Mouse (Mus musculus): ENCODE results near the gene Cabp2. TPM values are rescaled to one million over a fixed set of nuclear protein-coding genes. Genes with fewer than 3 reads are reported as not detected.

Gene Cabp2
- polyA plus RNA-seq, 1 experiment from 2014 or later = 0.25 TPM

GRCm38 (mm10) chr19:4099056-4099455 is 17.7 kb downstream of the Cabp2 start:
- no peak for ATAC-seq (ENCODE audit: low read depth)

DNA sequence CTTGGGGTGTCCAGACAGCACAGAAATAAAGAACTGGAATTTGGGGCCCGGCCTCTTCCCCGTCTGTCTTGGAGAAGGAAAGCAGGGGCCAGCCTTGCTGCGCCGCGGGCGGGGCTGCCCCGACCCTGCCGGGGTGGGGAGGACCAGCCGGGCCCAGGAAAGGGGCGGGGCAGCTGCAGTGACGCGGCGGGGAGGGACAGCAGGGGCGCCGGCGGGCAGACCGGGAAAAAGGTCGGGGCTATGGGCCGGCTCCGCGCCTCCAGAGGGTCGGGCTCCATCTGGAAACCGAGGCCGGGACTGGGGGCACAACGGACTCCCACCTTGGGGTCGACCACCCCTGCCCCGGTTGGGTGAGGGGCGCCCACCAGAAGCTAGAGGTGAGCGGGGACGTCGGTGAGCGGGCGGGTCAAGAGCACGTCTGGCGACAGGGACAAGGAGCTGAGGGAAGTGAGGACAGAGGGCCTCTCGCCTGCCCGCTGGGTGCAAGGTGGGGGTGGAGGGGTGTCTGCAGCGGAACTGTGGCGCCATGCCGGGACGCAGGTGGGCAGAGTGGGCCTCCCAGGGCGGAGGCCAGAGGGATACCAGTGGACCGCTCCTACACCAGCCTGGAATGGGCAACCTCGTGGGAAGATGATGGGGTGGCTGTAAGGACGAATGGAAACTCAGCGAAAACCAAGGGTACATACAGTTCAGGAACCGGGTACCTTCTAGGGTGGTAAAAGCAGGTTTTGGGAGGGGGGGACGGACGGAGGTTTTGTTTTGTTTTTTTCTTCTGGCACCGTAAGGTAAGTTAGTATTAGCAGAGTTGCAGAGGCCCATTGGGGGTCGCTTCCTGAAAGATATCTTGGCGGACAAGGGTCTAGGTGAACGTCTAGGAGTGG is 18.7 kb downstream of the Cabp2 start, which contains the start of gene Pitpnm1:
Gene Pitpnm1, plus strand, starts transcription at position 162 of the 881 bp plus-strand sequence.
- peaks cover 46% of the 10 kb centered on the region for H3K4me1 ChIP-seq (ENCODE audit: control insufficient read depth, low read depth, low read length)
- H3K4me3 ChIP-seq (ENCODE audit: low read depth, low read length) = peak within 1 kb of the TSS; percentile 86
- H3K27ac ChIP-seq (ENCODE audit: low read length) = peak within 1 kb of the TSS; percentile 83
- H3K4me2 ChIP-seq (ENCODE audit: low read depth, low read length) = peak within 1 kb of the TSS; percentile 99
- WGBS (ENCODE audit: insufficient replicate concordance) = 1% methylated on average over 53 of the region's 53 CpGs
- H3K9me3 ChIP-seq (replicated peaks; ENCODE audit: control insufficient read depth, low read length) = no peaks in the 10 kb centered on the region
- H3K9ac ChIP-seq (ENCODE audit: low read depth, low read length) = peak within 1 kb of the TSS; percentile 65
- peaks cover 24% of the 10 kb centered on the region for H3K27me3 ChIP-seq (ENCODE audit: control insufficient read depth, insufficient read depth, low read depth, low read length)
- H3K36me3 ChIP-seq (ENCODE audit: control insufficient read depth, insufficient read depth) = no peaks in the 10 kb centered on the region
- ATAC-seq (ENCODE audit: low read depth) = no peak

More at GRCm38 (mm10) chr19:4099056-4099455, 17.7 kb downstream of the Cabp2 start:
- Histone ChIP-seq H3K27me3 (ENCODE audit: control insufficient read depth, insufficient read depth, low read depth, low read length) (peaks cover 24% of the 10 kb centered on the region), H3K36me3 (ENCODE audit: control insufficient read depth, insufficient read depth) (no peaks in the 10 kb centered on the region), H3K4me3 (ENCODE audit: low read depth, low read length) (peak overlapping the region; percentile 86), H3K4me2 (ENCODE audit: low read depth, low read length) (peak overlapping the region; percentile 99), H3K4me1 (ENCODE audit: control insufficient read depth, low read depth, low read length) (peaks cover 46% of the 10 kb centered on the region), H3K27ac (ENCODE audit: low read length) (peak overlapping the region; percentile 83), H3K9me3 (replicated peaks; ENCODE audit: control insufficient read depth, low read length) (no peaks in the 10 kb centered on the region), H3K9ac (ENCODE audit: low read depth, low read length) (peak overlapping the region; percentile 65)
- WGBS (ENCODE audit: insufficient replicate concordance) = 5% methylated on average over 9 of the region's 9 CpGs

DNA sequence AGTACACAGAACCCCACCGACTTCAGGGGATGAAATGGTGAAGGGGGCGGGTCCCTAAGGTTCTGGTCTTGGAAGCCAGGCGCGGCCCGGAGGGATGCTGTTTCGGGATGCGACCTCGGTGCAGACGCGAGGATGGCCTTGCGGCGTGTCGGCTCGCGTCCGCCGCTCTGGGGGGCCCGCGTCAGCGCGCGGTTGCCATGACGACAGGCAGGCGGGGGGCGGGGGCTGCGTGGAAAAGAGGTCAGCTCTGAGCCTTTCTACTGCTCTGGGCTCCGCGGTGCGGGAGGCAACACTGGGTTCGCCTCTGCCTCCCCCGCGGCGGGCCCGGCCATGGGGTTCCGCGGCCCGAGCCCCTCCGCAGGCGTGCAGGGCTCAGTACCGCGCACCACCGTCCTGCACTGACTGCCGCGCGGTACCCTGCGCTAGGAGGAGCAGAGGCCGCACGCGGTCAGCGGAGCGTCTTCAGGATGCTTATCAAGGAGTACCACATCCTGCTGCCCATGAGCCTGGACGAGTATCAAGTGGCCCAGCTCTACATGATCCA is 19.4 kb downstream of the Cabp2 start:
- H3K9ac ChIP-seq (ENCODE audit: low read depth, low read length) = peak overlapping the region; percentile 65
- peak overlapping the region; percentile 99 for H3K4me2 ChIP-seq (ENCODE audit: low read depth, low read length)
- ATAC-seq (ENCODE audit: low read depth) = no peak
- no peaks in the 10 kb centered on the region for H3K36me3 ChIP-seq (ENCODE audit: control insufficient read depth, insufficient read depth)
- 1% methylated on average over 52 of the region's 52 CpGs for WGBS (ENCODE audit: insufficient replicate concordance)
- H3K27me3 ChIP-seq (ENCODE audit: control insufficient read depth, insufficient read depth, low read depth, low read length) = peaks cover 24% of the 10 kb centered on the region
- peak overlapping the region; percentile 66 for H3K4me3 ChIP-seq (ENCODE audit: low read depth, low read length)
- peaks cover 46% of the 10 kb centered on the region for H3K4me1 ChIP-seq (ENCODE audit: control insufficient read depth, low read depth, low read length)
- no peak overlapping the region for H3K27ac ChIP-seq (ENCODE audit: low read length)
- H3K9me3 ChIP-seq (replicated peaks; ENCODE audit: control insufficient read depth, low read length) = no peaks in the 10 kb centered on the region

- peaks cover 24% of the 10 kb centered on the region for H3K27me3 ChIP-seq (ENCODE audit: control insufficient read depth, insufficient read depth, low read depth, low read length)
Observed at GRCm38 (mm10) chr19:4101466-4101865, 20.1 kb downstream of the Cabp2 start.

DNA sequence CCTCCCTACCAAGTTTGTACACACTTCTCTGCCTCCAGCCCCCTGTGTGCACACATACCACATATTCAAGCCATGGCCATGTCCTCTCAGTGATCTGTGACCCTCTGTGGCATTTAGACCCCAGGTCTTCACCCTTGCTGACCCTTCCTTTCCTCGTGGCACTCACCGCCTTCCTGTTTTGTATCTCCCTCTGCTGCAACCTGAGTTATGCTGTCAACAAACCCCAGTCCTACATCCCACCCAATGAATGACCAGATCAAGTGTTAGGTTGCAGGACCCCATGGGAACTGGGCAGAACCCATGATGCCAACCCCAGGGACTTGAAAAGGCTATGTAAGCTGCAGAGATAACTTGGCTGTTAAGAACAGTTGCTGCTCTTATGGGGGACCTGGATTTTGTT is 20.7 kb downstream of the Cabp2 start:
- Histone ChIP-seq H3K4me2 (ENCODE audit: low read depth, low read length) (no peak overlapping the region), H3K9ac (ENCODE audit: low read depth, low read length) (no peak overlapping the region), H3K27me3 (ENCODE audit: control insufficient read depth, insufficient read depth, low read depth, low read length) (peaks cover 24% of the 10 kb centered on the region), H3K4me3 (ENCODE audit: low read depth, low read length) (no peak overlapping the region), H3K36me3 (ENCODE audit: control insufficient read depth, insufficient read depth) (no peaks in the 10 kb centered on the region), H3K4me1 (ENCODE audit: control insufficient read depth, low read depth, low read length) (peaks cover 36% of the 10 kb centered on the region), H3K27ac (ENCODE audit: low read length) (no peak overlapping the region), H3K9me3 (replicated peaks; ENCODE audit: control insufficient read depth, low read length) (no peaks in the 10 kb centered on the region)
- WGBS (ENCODE audit: insufficient replicate concordance) = 69% methylated on average over 2 of the region's 2 CpGs
- no peak for ATAC-seq (ENCODE audit: low read depth)

More at GRCm38 (mm10) chr19:4101466-4101865, 20.1 kb downstream of the Cabp2 start:
- no peak for ATAC-seq (ENCODE audit: low read depth)
- WGBS (ENCODE audit: insufficient replicate concordance) = 78% methylated on average over 6 of the region's 6 CpGs
- H3K9ac ChIP-seq (ENCODE audit: low read depth, low read length) = no peak overlapping the region
- H3K36me3 ChIP-seq (ENCODE audit: control insufficient read depth, insufficient read depth) = no peaks in the 10 kb centered on the region
- H3K4me2 ChIP-seq (ENCODE audit: low read depth, low read length) = no peak overlapping the region
- H3K4me3 ChIP-seq (ENCODE audit: low read depth, low read length) = no peak overlapping the region
- no peak overlapping the region for H3K27ac ChIP-seq (ENCODE audit: low read length)
- peaks cover 39% of the 10 kb centered on the region for H3K4me1 ChIP-seq (ENCODE audit: control insufficient read depth, low read depth, low read length)
- no peaks in the 10 kb centered on the region for H3K9me3 ChIP-seq (replicated peaks; ENCODE audit: control insufficient read depth, low read length)

- H3K4me2 ChIP-seq (ENCODE audit: low read depth, low read length) = no peak overlapping the region
- no peaks in the 10 kb centered on the region for H3K36me3 ChIP-seq (ENCODE audit: control insufficient read depth, insufficient read depth)
- ATAC-seq (ENCODE audit: low read depth) = no peak
- peaks cover 24% of the 10 kb centered on the region for H3K27me3 ChIP-seq (ENCODE audit: control insufficient read depth, insufficient read depth, low read depth, low read length)
- WGBS (ENCODE audit: insufficient replicate concordance) = 82% methylated on average over 12 of the region's 12 CpGs
- no peak overlapping the region for H3K27ac ChIP-seq (ENCODE audit: low read length)
- H3K9me3 ChIP-seq (replicated peaks; ENCODE audit: control insufficient read depth, low read length) = no peaks in the 10 kb centered on the region
- no peak overlapping the region for H3K4me3 ChIP-seq (ENCODE audit: low read depth, low read length)
- peaks cover 35% of the 10 kb centered on the region for H3K4me1 ChIP-seq (ENCODE audit: control insufficient read depth, low read depth, low read length)
- no peak overlapping the region for H3K9ac ChIP-seq (ENCODE audit: low read depth, low read length)
Observed at GRCm38 (mm10) chr19:4102626-4103025, 21.2 kb downstream of the Cabp2 start.

- no peak overlapping the region for H3K9ac ChIP-seq (ENCODE audit: low read depth, low read length)
- H3K4me1 ChIP-seq (ENCODE audit: control insufficient read depth, low read depth, low read length) = peaks cover 28% of the 10 kb centered on the region
- no peak overlapping the region for H3K4me3 ChIP-seq (ENCODE audit: low read depth, low read length)
- ATAC-seq (ENCODE audit: low read depth) = no peak
- WGBS (ENCODE audit: insufficient replicate concordance) = 87% methylated on average over 18 of the region's 18 CpGs
- H3K27me3 ChIP-seq (ENCODE audit: control insufficient read depth, insufficient read depth, low read depth, low read length) = peaks cover 24% of the 10 kb centered on the region
- H3K4me2 ChIP-seq (ENCODE audit: low read depth, low read length) = no peak overlapping the region
- no peaks in the 10 kb centered on the region for H3K9me3 ChIP-seq (replicated peaks; ENCODE audit: control insufficient read depth, low read length)
- no peak overlapping the region for H3K27ac ChIP-seq (ENCODE audit: low read length)
- H3K36me3 ChIP-seq (ENCODE audit: control insufficient read depth, insufficient read depth) = no peaks in the 10 kb centered on the region
Observed at GRCm38 (mm10) chr19:4103294-4103693, 21.9 kb downstream of the Cabp2 start.

- no peaks in the 10 kb centered on the region for H3K9me3 ChIP-seq (replicated peaks; ENCODE audit: control insufficient read depth, low read length)
- H3K4me3 ChIP-seq (ENCODE audit: low read depth, low read length) = no peak overlapping the region
- no peak overlapping the region for H3K4me2 ChIP-seq (ENCODE audit: low read depth, low read length)
- H3K4me1 ChIP-seq (ENCODE audit: control insufficient read depth, low read depth, low read length) = peaks cover 23% of the 10 kb centered on the region
- H3K9ac ChIP-seq (ENCODE audit: low read depth, low read length) = no peak overlapping the region
- WGBS (ENCODE audit: insufficient replicate concordance) = 70% methylated on average over 3 of the region's 3 CpGs
- ATAC-seq (ENCODE audit: low read depth) = no peak
- no peaks in the 10 kb centered on the region for H3K36me3 ChIP-seq (ENCODE audit: control insufficient read depth, insufficient read depth)
- peaks cover 24% of the 10 kb centered on the region for H3K27me3 ChIP-seq (ENCODE audit: control insufficient read depth, insufficient read depth, low read depth, low read length)
- H3K27ac ChIP-seq (ENCODE audit: low read length) = no peak overlapping the region
Observed at GRCm38 (mm10) chr19:4103792-4104191, 22.4 kb downstream of the Cabp2 start.

- Histone ChIP-seq H3K9me3 (replicated peaks; ENCODE audit: control insufficient read depth, low read length) (no peaks in the 10 kb centered on the region), H3K36me3 (ENCODE audit: control insufficient read depth, insufficient read depth) (no peaks in the 10 kb centered on the region), H3K4me3 (ENCODE audit: low read depth, low read length) (no peak overlapping the region), H3K9ac (ENCODE audit: low read depth, low read length) (no peak overlapping the region), H3K4me2 (ENCODE audit: low read depth, low read length) (no peak overlapping the region), H3K27me3 (ENCODE audit: control insufficient read depth, insufficient read depth, low read depth, low read length) (peaks cover 24% of the 10 kb centered on the region), H3K4me1 (ENCODE audit: control insufficient read depth, low read depth, low read length) (peaks cover 14% of the 10 kb centered on the region), H3K27ac (ENCODE audit: low read length) (no peak overlapping the region)
- WGBS (ENCODE audit: insufficient replicate concordance) = 81% methylated on average over 16 of the region's 16 CpGs
- ATAC-seq (ENCODE audit: low read depth) = no peak
Observed at GRCm38 (mm10) chr19:4104675-4105194, 23.4 kb downstream of the Cabp2 start.

All from liver, embryonic 16.5 days (tissue).